Mouse (Mus musculus) CD4-positive naive resting alpha-beta T cell, adult 57 days (primary cell): Measurements from ENCODE around the gene Ltbp1. TPM values are rescaled to one million over a fixed set of nuclear protein-coding genes. Genes with fewer than 3 reads are reported as not detected.

ENCODE experiments used
- total RNA-seq: library from RNA; stranded (reverse); gene quantifications from one replicate; pipeline ENCODE4 v1.2.4, GENCODE M21; 2023

Gene Ltbp1
- 0.18 TPM for total RNA-seq

GRCm38 (mm10) chr17:75005281-75005684, at the start of gene Ltbp1:
Gene Ltbp1 (plus strand): TSS chr17:75005568.

DNA sequence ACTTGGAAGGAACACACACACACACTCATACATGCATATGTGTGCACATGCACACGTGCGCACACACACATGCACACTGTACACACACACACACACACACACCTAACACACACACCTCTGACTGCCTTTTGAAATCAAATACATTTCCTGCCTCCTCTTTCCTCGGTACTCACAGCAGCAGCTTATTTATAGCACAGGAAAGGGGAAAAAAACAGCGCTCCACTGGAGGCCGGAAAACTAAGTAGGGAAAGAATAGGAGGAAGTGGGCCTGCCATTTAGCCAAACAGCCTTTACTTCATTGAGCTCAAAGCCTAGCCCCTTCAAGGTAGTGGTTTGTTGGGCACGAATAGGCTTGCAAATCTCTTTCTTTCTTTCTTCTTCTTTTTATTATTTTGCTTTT, 430.2 kb downstream of the Ltbp1 start, which contains the start of gene Rasgrp3:
Rasgrp3 (plus strand) TSS at position 298 of the 400 bp plus-strand sequence.

